Mouse (Mus musculus): ENCODE results near the gene Ugt1a1. TPM values are rescaled to one million over a fixed set of nuclear protein-coding genes. Genes with fewer than 3 reads are reported as not detected.
"Not testable (repeated sequence)": the region's sequence is repeated elsewhere in the genome, so short reads cannot be mapped to it uniquely, and the experiment has no call there.

Ugt1a1 gene
- polyA plus RNA-seq, 1 experiment from 2014 or later = not detected

- no peak for ATAC-seq (ENCODE audit: extremely low read depth, insufficient number of reproducible peaks, low FRiP score, low TSS enrichment)
- Histone ChIP-seq H3K9ac (no peak overlapping the region), H3K4me1 (no peaks in the 10 kb centered on the region), H3K27me3 (replicated peaks) (no peaks in the 10 kb centered on the region), H3K4me2 (no peak overlapping the region), H3K9me3 (peaks cover 23% of the 10 kb centered on the region), H3K4me3 (no peak overlapping the region), H3K36me3 (no peaks in the 10 kb centered on the region), H3K27ac (replicated peaks) (no peak overlapping the region)
- WGBS = 16% methylated on average over 1 of the region's 1 CpGs
Observed at GRCm38 (mm10) chr1:88219054-88219453, 7.3 kb downstream of the Ugt1a1 start.

GRCm38 (mm10) chr1:88220336-88220735, 8.6 kb downstream of the Ugt1a1 start:
- ATAC-seq (ENCODE audit: extremely low read depth, insufficient number of reproducible peaks, low FRiP score, low TSS enrichment) = no peak
- no peaks in the 10 kb centered on the region for H3K36me3 ChIP-seq
- no peak overlapping the region for H3K4me3 ChIP-seq
- no peak overlapping the region for H3K9ac ChIP-seq
- H3K27me3 ChIP-seq (replicated peaks) = no peaks in the 10 kb centered on the region
- no peak overlapping the region for H3K27ac ChIP-seq (replicated peaks)
- no peak overlapping the region for H3K4me2 ChIP-seq
- H3K4me1 ChIP-seq = no peaks in the 10 kb centered on the region
- H3K9me3 ChIP-seq = peaks cover 14% of the 10 kb centered on the region

GRCm38 (mm10) chr1:88222216-88222615, 10.5 kb downstream of the Ugt1a1 start:
- H3K27me3 ChIP-seq (replicated peaks) = no peaks in the 10 kb centered on the region
- no peak overlapping the region for H3K4me3 ChIP-seq
- no peaks in the 10 kb centered on the region for H3K4me1 ChIP-seq
- peaks cover 24% of the 10 kb centered on the region for H3K9me3 ChIP-seq
- WGBS = 40% methylated on average over 2 of the region's 2 CpGs
- ATAC-seq (ENCODE audit: extremely low read depth, insufficient number of reproducible peaks, low FRiP score, low TSS enrichment) = no peak
- no peaks in the 10 kb centered on the region for H3K36me3 ChIP-seq
- H3K9ac ChIP-seq = no peak overlapping the region
- no peak overlapping the region for H3K4me2 ChIP-seq
- no peak overlapping the region for H3K27ac ChIP-seq (replicated peaks)

GRCm38 (mm10) chr1:88223011-88223515, 11.3 kb downstream of the Ugt1a1 start:
- H3K36me3 ChIP-seq; H3K4me2 ChIP-seq; H3K4me3 ChIP-seq; H3K27ac ChIP-seq (replicated peaks); ATAC-seq (ENCODE audit: extremely low read depth, insufficient number of reproducible peaks, low FRiP score, low TSS enrichment); H3K4me1 ChIP-seq; H3K9ac ChIP-seq; H3K27me3 ChIP-seq (replicated peaks): not testable (repeated sequence)
- H3K9me3 ChIP-seq = peaks cover 33% of the 10 kb centered on the region

- no peak for ATAC-seq (ENCODE audit: extremely low read depth, insufficient number of reproducible peaks, low FRiP score, low TSS enrichment)
- WGBS = 30% methylated on average over 1 of the region's 1 CpGs
- Histone ChIP-seq H3K4me2 (no peak overlapping the region), H3K4me1 (no peaks in the 10 kb centered on the region), H3K9me3 (peaks cover 38% of the 10 kb centered on the region), H3K27me3 (replicated peaks) (no peaks in the 10 kb centered on the region), H3K4me3 (no peak overlapping the region), H3K36me3 (no peaks in the 10 kb centered on the region), H3K27ac (replicated peaks) (no peak overlapping the region), H3K9ac (no peak overlapping the region)
Observed at GRCm38 (mm10) chr1:88223591-88223990, 11.8 kb downstream of the Ugt1a1 start.

GRCm38 (mm10) chr1:88224029-88224776, 12.4 kb downstream of the Ugt1a1 start:
- Histone ChIP-seq H3K4me2 (no peak overlapping the region), H3K36me3 (no peaks in the 10 kb centered on the region), H3K27me3 (replicated peaks) (no peaks in the 10 kb centered on the region), H3K4me1 (no peaks in the 10 kb centered on the region), H3K9me3 (peaks cover 44% of the 10 kb centered on the region), H3K4me3 (no peak overlapping the region), H3K9ac (no peak overlapping the region), H3K27ac (replicated peaks) (no peak overlapping the region)
- no peak for ATAC-seq (ENCODE audit: extremely low read depth, insufficient number of reproducible peaks, low FRiP score, low TSS enrichment)
- 57% methylated on average over 2 of the region's 2 CpGs for WGBS

- not testable (repeated sequence) for H3K27me3 ChIP-seq (replicated peaks); ATAC-seq (ENCODE audit: extremely low read depth, insufficient number of reproducible peaks, low FRiP score, low TSS enrichment)
- 30% methylated on average over 2 of the region's 2 CpGs for WGBS
Observed at GRCm38 (mm10) chr1:88225301-88225700, 13.5 kb downstream of the Ugt1a1 start.

GRCm38 (mm10) chr1:88225741-88226140, 14.0 kb downstream of the Ugt1a1 start:
- Histone ChIP-seq H3K9me3 (peaks cover 59% of the 10 kb centered on the region), H3K27ac (replicated peaks) (no peak overlapping the region), H3K27me3 (replicated peaks) (no peaks in the 10 kb centered on the region), H3K4me2 (no peak overlapping the region), H3K9ac (no peak overlapping the region), H3K4me1 (no peaks in the 10 kb centered on the region), H3K4me3 (no peak overlapping the region), H3K36me3 (no peaks in the 10 kb centered on the region)
- no peak for ATAC-seq (ENCODE audit: extremely low read depth, insufficient number of reproducible peaks, low FRiP score, low TSS enrichment)

More at GRCm38 (mm10) chr1:88225301-88225700, 13.5 kb downstream of the Ugt1a1 start:
- H3K4me1 ChIP-seq; H3K27ac ChIP-seq (replicated peaks); H3K4me3 ChIP-seq; H3K9ac ChIP-seq; H3K4me2 ChIP-seq; H3K36me3 ChIP-seq: not testable (repeated sequence)
- peaks cover 55% of the 10 kb centered on the region for H3K9me3 ChIP-seq

- no peak within 1 kb of the TSS for H3K9ac ChIP-seq
- ATAC-seq (ENCODE audit: extremely low read depth, insufficient number of reproducible peaks, low FRiP score, low TSS enrichment) = no peak
- H3K4me2 ChIP-seq = no peak within 1 kb of the TSS
- H3K4me3 ChIP-seq = no peak within 1 kb of the TSS
- peaks cover 70% of the 10 kb centered on the region for H3K9me3 ChIP-seq
- no peaks in the 10 kb centered on the region for H3K36me3 ChIP-seq
- WGBS = 45% methylated on average over 5 of the region's 5 CpGs
- H3K27me3 ChIP-seq (replicated peaks) = no peaks in the 10 kb centered on the region
- H3K4me1 ChIP-seq = no peaks in the 10 kb centered on the region
- no peak within 1 kb of the TSS for H3K27ac ChIP-seq (replicated peaks)
Observed at GRCm38 (mm10) chr1:88226670-88227379, 15.1 kb downstream of the Ugt1a1 start, which contains the start of gene Mroh2a. Gene Mroh2a, plus strand, starts transcription at chr1:88226986.

GRCm38 (mm10) chr1:88227482-88227881, 15.7 kb downstream of the Ugt1a1 start:
- no peak for ATAC-seq (ENCODE audit: extremely low read depth, insufficient number of reproducible peaks, low FRiP score, low TSS enrichment)

GRCm38 (mm10) chr1:88228121-88228520, 16.4 kb downstream of the Ugt1a1 start:
- Histone ChIP-seq H3K9ac (no peak overlapping the region), H3K4me2 (no peak overlapping the region), H3K36me3 (no peaks in the 10 kb centered on the region), H3K27ac (replicated peaks) (no peak overlapping the region), H3K27me3 (replicated peaks) (no peaks in the 10 kb centered on the region), H3K9me3 (peaks cover 79% of the 10 kb centered on the region), H3K4me1 (no peaks in the 10 kb centered on the region), H3K4me3 (no peak overlapping the region)
- ATAC-seq (ENCODE audit: extremely low read depth, insufficient number of reproducible peaks, low FRiP score, low TSS enrichment) = 0 out of 2 replicates have a peak, but pooled peaks have one; percentile 4
- 65% methylated on average over 7 of the region's 7 CpGs for WGBS

More at GRCm38 (mm10) chr1:88227482-88227881, 15.7 kb downstream of the Ugt1a1 start:
- Histone ChIP-seq H3K9me3 (peaks cover 73% of the 10 kb centered on the region), H3K27ac (replicated peaks) (no peak overlapping the region), H3K36me3 (no peaks in the 10 kb centered on the region), H3K27me3 (replicated peaks) (no peaks in the 10 kb centered on the region), H3K9ac (no peak overlapping the region), H3K4me1 (no peaks in the 10 kb centered on the region), H3K4me3 (no peak overlapping the region), H3K4me2 (no peak overlapping the region)
- WGBS = 50% methylated on average over 2 of the region's 2 CpGs
